Mouse (Mus musculus): ENCODE results near the gene Mcm6. TPM values are rescaled to one million over a fixed set of nuclear protein-coding genes. Genes with fewer than 3 reads are reported as not detected.

Mcm6 gene
- polyA plus RNA-seq, 2 experiments: 110 to 231 TPM

- H3K4me1 ChIP-seq (replicated peaks; ENCODE audit: control insufficient read depth in 2 of 2, insufficient read depth in 2 of 2, low read length in 1 of 2): no peaks in the 10 kb centered on the region
- 76% methylated on average over 5 of the region's 5 CpGs for WGBS (ENCODE audit: insufficient replicate concordance)
- H3K27ac ChIP-seq: no peak overlapping the region
- TF ChIP-seq CTCF (IDR thresholded peaks at IDR 0.05; ENCODE audit: low read depth): no peak
- no peak for TF ChIP-seq EP300 (IDR thresholded peaks at IDR 0.05; ENCODE audit: low read depth)
- no peak overlapping the region for H3K9ac ChIP-seq (replicated peaks)
- no peaks in the 10 kb centered on the region for H3K27me3 ChIP-seq (ENCODE audit: control insufficient read depth, insufficient read depth, low read length)
- ATAC-seq (ENCODE audit: insufficient read depth) (no peak), DNase-seq (ENCODE audit: low read depth in 3 of 3, low spot score in 3 of 3) (no peak)
- no peak overlapping the region for H3K4me2 ChIP-seq (ENCODE audit: low read depth)
- H3K36me3 ChIP-seq (replicated peaks; ENCODE audit: control insufficient read depth, insufficient read depth, low read depth): peaks cover 13% of the 10 kb centered on the region
- H3K9me3 ChIP-seq (ENCODE audit: control insufficient read depth, low read length): no peaks in the 10 kb centered on the region
- no peak overlapping the region for H3K4me3 ChIP-seq (ENCODE audit: insufficient read depth in 1 of 2, low read depth in 2 of 2, low read length in 2 of 2)
Measured at GRCm38 (mm10) chr1:128399941-128400915, 40.8 kb upstream of the Mcm6 start.

- Histone ChIP-seq H3K4me2 (ENCODE audit: low read depth) (no peak overlapping the region), H3K36me3 (replicated peaks; ENCODE audit: control insufficient read depth, insufficient read depth, low read depth) (peaks cover 13% of the 10 kb centered on the region), H3K27ac (no peak overlapping the region), H3K4me1 (replicated peaks; ENCODE audit: control insufficient read depth in 2 of 2, insufficient read depth in 2 of 2, low read length in 1 of 2) (no peaks in the 10 kb centered on the region), H3K9me3 (ENCODE audit: control insufficient read depth, low read length) (no peaks in the 10 kb centered on the region), H3K4me3 (ENCODE audit: insufficient read depth in 1 of 2, low read depth in 2 of 2, low read length in 2 of 2) (no peak overlapping the region), H3K9ac (replicated peaks) (no peak overlapping the region), H3K27me3 (ENCODE audit: control insufficient read depth, insufficient read depth, low read length) (no peaks in the 10 kb centered on the region)
- DNase-seq (ENCODE audit: low read depth in 3 of 3, low spot score in 3 of 3) (no peak), ATAC-seq (ENCODE audit: insufficient read depth) (no peak)
- TF ChIP-seq CTCF (IDR thresholded peaks at IDR 0.05; ENCODE audit: low read depth) (no peak), EP300 (IDR thresholded peaks at IDR 0.05; ENCODE audit: low read depth) (no peak)
- 88% methylated on average over 5 of the region's 5 CpGs for WGBS (ENCODE audit: insufficient replicate concordance)
Measured at GRCm38 (mm10) chr1:128398738-128399445, 39.4 kb upstream of the Mcm6 start.

GRCm38 (mm10) chr1:128394657-128395056, 35.2 kb upstream of the Mcm6 start:
- 83% methylated on average over 3 of the region's 3 CpGs for WGBS (ENCODE audit: insufficient replicate concordance)
- H3K36me3 ChIP-seq (replicated peaks; ENCODE audit: control insufficient read depth, insufficient read depth, low read depth): peaks cover 20% of the 10 kb centered on the region
- no peak overlapping the region for H3K9ac ChIP-seq (replicated peaks)
- TF ChIP-seq EP300 (IDR thresholded peaks at IDR 0.05; ENCODE audit: low read depth): no peak
- TF ChIP-seq CTCF (IDR thresholded peaks at IDR 0.05; ENCODE audit: low read depth): no peak
- ATAC-seq (ENCODE audit: insufficient read depth) (no peak), DNase-seq (ENCODE audit: low read depth in 3 of 3, low spot score in 3 of 3) (no peak)
- no peaks in the 10 kb centered on the region for H3K9me3 ChIP-seq (ENCODE audit: control insufficient read depth, low read length)
- H3K27ac ChIP-seq: no peak overlapping the region
- H3K4me1 ChIP-seq (replicated peaks; ENCODE audit: control insufficient read depth in 2 of 2, insufficient read depth in 2 of 2, low read length in 1 of 2): no peaks in the 10 kb centered on the region
- H3K27me3 ChIP-seq (ENCODE audit: control insufficient read depth, insufficient read depth, low read length): no peaks in the 10 kb centered on the region
- no peak overlapping the region for H3K4me2 ChIP-seq (ENCODE audit: low read depth)
- H3K4me3 ChIP-seq (ENCODE audit: insufficient read depth in 1 of 2, low read depth in 2 of 2, low read length in 2 of 2): no peak overlapping the region

GRCm38 (mm10) chr1:128392382-128392781, 32.9 kb upstream of the Mcm6 start:
- ATAC-seq (ENCODE audit: insufficient read depth) (no peak), DNase-seq (ENCODE audit: low read depth in 3 of 3, low spot score in 3 of 3) (no peak)
- no peak overlapping the region for H3K9ac ChIP-seq (replicated peaks)
- WGBS (ENCODE audit: insufficient replicate concordance): 78% methylated on average over 2 of the region's 2 CpGs
- H3K9me3 ChIP-seq (ENCODE audit: control insufficient read depth, low read length): no peaks in the 10 kb centered on the region
- no peaks in the 10 kb centered on the region for H3K27me3 ChIP-seq (ENCODE audit: control insufficient read depth, insufficient read depth, low read length)
- no peak for TF ChIP-seq CTCF (IDR thresholded peaks at IDR 0.05; ENCODE audit: low read depth)
- no peak for TF ChIP-seq EP300 (IDR thresholded peaks at IDR 0.05; ENCODE audit: low read depth)
- peaks cover 17% of the 10 kb centered on the region for H3K36me3 ChIP-seq (replicated peaks; ENCODE audit: control insufficient read depth, insufficient read depth, low read depth)
- H3K4me1 ChIP-seq (replicated peaks; ENCODE audit: control insufficient read depth in 2 of 2, insufficient read depth in 2 of 2, low read length in 1 of 2): no peaks in the 10 kb centered on the region
- no peak overlapping the region for H3K4me2 ChIP-seq (ENCODE audit: low read depth)
- H3K4me3 ChIP-seq (ENCODE audit: insufficient read depth in 1 of 2, low read depth in 2 of 2, low read length in 2 of 2): no peak overlapping the region
- H3K27ac ChIP-seq: no peak overlapping the region

- Histone ChIP-seq H3K9me3 (ENCODE audit: control insufficient read depth, low read length) (no peaks in the 10 kb centered on the region), H3K36me3 (replicated peaks; ENCODE audit: control insufficient read depth, insufficient read depth, low read depth) (peaks cover 22% of the 10 kb centered on the region), H3K27ac (no peak overlapping the region), H3K4me1 (replicated peaks; ENCODE audit: control insufficient read depth in 2 of 2, insufficient read depth in 2 of 2, low read length in 1 of 2) (no peaks in the 10 kb centered on the region), H3K9ac (replicated peaks) (no peak overlapping the region), H3K27me3 (ENCODE audit: control insufficient read depth, insufficient read depth, low read length) (no peaks in the 10 kb centered on the region), H3K4me2 (ENCODE audit: low read depth) (no peak overlapping the region), H3K4me3 (ENCODE audit: insufficient read depth in 1 of 2, low read depth in 2 of 2, low read length in 2 of 2) (no peak overlapping the region)
- WGBS (ENCODE audit: insufficient replicate concordance): 77% methylated on average over 7 of the region's 7 CpGs
- TF ChIP-seq CTCF (IDR thresholded peaks at IDR 0.05; ENCODE audit: low read depth) (no peak), EP300 (IDR thresholded peaks at IDR 0.05; ENCODE audit: low read depth) (no peak)
- ATAC-seq (ENCODE audit: insufficient read depth) (no peak), DNase-seq (ENCODE audit: low read depth in 3 of 3, low spot score in 3 of 3) (no peak)
Measured at GRCm38 (mm10) chr1:128386487-128386886, 27.0 kb upstream of the Mcm6 start.
